Mouse (Mus musculus) cerebellum, adult 2 months (tissue): ENCODE data around the gene Trim14.

ENCODE experiments used
- CTCF ChIP-seq: fragments of 200-500 bp; IDR thresholded peaks from 2 replicates; pipeline ENCODE4 v1.5.1; 2011; ENCODE audit warnings: low read depth, mild to moderate bottlenecking, control low read depth, low read length, moderate library complexity, borderline replicate concordance; ENCODE audit not compliant: insufficient read depth
- POLR2A ChIP-seq: fragments of 200-500 bp; IDR thresholded peaks from 2 replicates; pipeline ENCODE4 v1.6.1; 2011; ENCODE audit warnings: low read length, control low read depth, borderline replicate concordance; ENCODE audit not compliant: insufficient read depth

DNA sequence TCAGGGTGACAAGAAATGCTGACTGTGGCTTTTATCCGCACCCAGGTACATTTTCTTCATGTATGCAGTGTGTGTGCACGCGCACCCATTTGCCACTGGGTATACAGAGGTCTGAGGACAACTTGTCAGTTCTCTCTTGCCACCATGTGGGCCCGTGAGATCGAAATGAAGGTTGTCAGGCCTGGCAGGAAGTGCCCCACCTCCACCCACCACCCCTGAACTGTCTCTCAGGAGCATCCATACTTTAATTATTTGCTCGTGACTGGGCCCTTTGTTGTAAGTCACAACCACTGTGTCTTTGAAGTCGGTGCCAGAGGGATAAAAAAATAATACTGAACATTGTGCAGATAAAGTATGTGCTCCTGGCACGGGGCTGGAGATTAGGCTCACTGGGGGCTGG lies 14.5 kb upstream of the Trim14 start:
- no peak for TF ChIP-seq CTCF
- TF ChIP-seq POLR2A, result no peak
